Mouse (Mus musculus) midbrain, postnatal 0 days (tissue): ENCODE data around the gene Rpl23. TPM values are rescaled to one million over a fixed set of nuclear protein-coding genes. Genes with fewer than 3 reads are reported as not detected.

ENCODE experiments used
- ATAC-seq: fragments of 200-750 bp; cut with Nextera tagmentation; 2 replicates; pipeline ENCODE4 v1.8.0; 2017; ENCODE audit warnings: moderate number of reproducible peaks, mild to moderate bottlenecking, moderate TSS enrichment, moderate library complexity; ENCODE audit not compliant: low FRiP score
- DNase-seq: peaks from one replicate; pipeline ENCODE4 v3.0.0-alpha.2; 2015; ENCODE audit warnings: low spot score
- H3K27ac ChIP-seq: fragments of 300-500 bp; sonication (generic); 2 replicates; pipeline ENCODE4 v1.5.1; 2014; ENCODE audit warnings: low read depth, mild to moderate bottlenecking, low read length, mixed read lengths
- H3K27me3 ChIP-seq: fragments of 300-500 bp; sonication (generic); 2 replicates; pipeline ENCODE4 v1.6.1; 2014; ENCODE audit warnings: low read length, control low read depth, mixed read lengths; ENCODE audit not compliant: insufficient read depth
- H3K36me3 ChIP-seq: fragments of 300-500 bp; sonication (generic); 2 replicates; pipeline ENCODE4 v1.6.1; 2014; ENCODE audit warnings: low read length, control low read depth, mixed read lengths; ENCODE audit not compliant: insufficient read depth
- H3K4me1 ChIP-seq: fragments of 300-500 bp; sonication (generic); 2 replicates; pipeline ENCODE4 v1.6.1; 2014; ENCODE audit warnings: mild to moderate bottlenecking, control low read depth, antibody characterized with exemption, low read length, mixed read lengths; ENCODE audit not compliant: insufficient read depth
- H3K4me2 ChIP-seq: fragments of 300-500 bp; sonication (generic); 2 replicates; pipeline ENCODE4 v1.6.1; 2014; ENCODE audit warnings: low read depth, mild to moderate bottlenecking, low read length, mixed read lengths; ENCODE audit not compliant: poor library complexity, severe bottlenecking
- H3K4me3 ChIP-seq: fragments of 300-500 bp; sonication (generic); 2 replicates; pipeline ENCODE4 v1.5.1; 2014; ENCODE audit warnings: low read depth, mild to moderate bottlenecking, low read length, moderate library complexity
- H3K9ac ChIP-seq: fragments of 300-500 bp; sonication (generic); replicated peaks from 2 replicates; pipeline ENCODE4 v1.6.1; 2014; ENCODE audit warnings: mild to moderate bottlenecking, low read length, moderate library complexity, mixed read lengths; ENCODE audit not compliant: poor library complexity, severe bottlenecking
- H3K9me3 ChIP-seq: fragments of 300-500 bp; sonication (generic); 2 replicates; pipeline ENCODE4 v1.6.1; 2016; ENCODE audit warnings: low read length, control low read depth
- CTCF ChIP-seq: IDR thresholded peaks from 2 replicates; pipeline ENCODE4 v1.5.1; 2016; ENCODE audit warnings: antibody characterized with exemption, mild to moderate bottlenecking
- WGBS: fragments of 180-500 bp; shearing (Covaris S2); extraction: QIAGEN DNeasy Blood & Tissue Kit; methylation state at CpG from one replicate; pipeline ENCODE4 v1.1.7; 2014; 5-methylcytosine and 5-hydroxymethylcytosine counted together
- polyA plus RNA-seq: library from polyadenylated mRNA; unstranded; fragments of >200 nt; fragmentation: Nextera tagmentation; extraction: Ambion mirVana; gene quantifications from 2 replicates; pipeline ENCODE4 v1.2.1, GENCODE M21; 2015
- total RNA-seq: library from RNA; depleted of rRNA; stranded (reverse); fragments of >200 nt; gene quantifications from 2 replicates; pipeline ENCODE4 v1.2.3, GENCODE M21; 2014

The Rpl23 gene
- total and polyA plus RNA-seq, 2 experiments from 2014 or later = 177 to 329 TPM

DNA sequence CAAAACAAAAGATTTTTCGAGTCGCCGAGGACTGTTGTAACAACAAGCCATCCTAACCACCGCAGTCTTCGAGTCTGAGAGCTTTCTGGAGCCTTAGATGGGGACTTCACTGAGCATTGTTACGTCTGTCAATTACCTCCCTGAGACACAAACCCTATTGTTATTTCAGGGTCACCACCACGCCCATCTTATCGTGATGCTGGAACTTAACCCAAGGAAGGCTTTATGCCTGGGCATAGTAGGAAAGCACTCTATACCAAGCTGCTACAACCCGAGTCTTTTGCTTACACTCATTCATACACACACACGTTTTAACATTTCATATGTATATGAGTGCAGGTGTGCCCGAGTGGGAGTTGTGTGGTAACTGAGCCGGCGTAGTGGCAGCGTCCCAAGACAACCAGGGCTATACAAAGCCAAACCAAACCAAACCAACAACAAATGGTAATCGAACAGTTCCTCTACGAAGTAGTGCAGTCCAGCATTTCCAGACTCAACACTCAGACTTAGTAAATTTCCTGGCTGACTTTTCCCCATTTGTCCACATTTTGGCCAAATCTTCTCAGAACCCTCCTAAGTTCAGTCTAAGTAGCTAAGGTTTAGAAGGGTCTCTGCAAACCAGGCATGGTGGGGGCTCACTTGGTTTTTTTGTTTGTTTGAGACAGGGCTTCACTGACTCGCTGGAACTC lies 6.3 kb downstream of the Rpl23 start, which contains the start of gene 1700001P01Rik:
1700001P01Rik (minus strand) TSS at position 111 of the 689 bp plus-strand sequence.
- DNase-seq (no peak), ATAC-seq (no peak)
- no peak within 1 kb of the TSS for H3K4me3 ChIP-seq
- no peaks in the 10 kb centered on the region; the same call in 1 of the 2 replicates for H3K4me1 ChIP-seq
- TF ChIP-seq CTCF = no peak
- no peak within 1 kb of the TSS for H3K9ac ChIP-seq
- H3K27ac ChIP-seq = no peak within 1 kb of the TSS
- no peaks in the 10 kb centered on the region for H3K9me3 ChIP-seq
- H3K36me3 ChIP-seq = peaks cover 26% of the 10 kb centered on the region
- H3K4me2 ChIP-seq = no peak within 1 kb of the TSS
- 41% methylated on average over 17 of the region's 17 CpGs for WGBS
- no peaks in the 10 kb centered on the region for H3K27me3 ChIP-seq

DNA sequence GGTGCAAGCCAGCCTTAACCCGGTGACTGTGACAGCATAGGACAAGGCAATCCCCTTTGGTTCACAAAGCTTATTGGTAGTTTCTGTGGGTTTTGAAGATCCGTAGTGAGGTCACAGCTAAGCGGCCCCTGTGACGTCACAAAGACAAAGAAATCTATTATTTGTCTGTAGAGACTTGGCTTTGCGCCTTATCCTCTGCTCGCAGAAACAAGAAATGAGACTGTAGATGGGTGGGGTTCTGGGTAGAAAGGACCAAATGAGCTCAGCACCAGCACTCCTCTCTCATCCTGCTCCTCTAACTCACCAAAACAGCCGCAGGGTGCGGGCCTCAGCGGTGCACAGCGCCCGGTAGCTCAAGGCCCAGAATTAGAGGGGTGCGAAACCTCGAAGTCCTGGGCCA lies 7.1 kb downstream of the Rpl23 start:
- no peaks in the 10 kb centered on the region; the same call in 1 of the 2 replicates for H3K4me1 ChIP-seq
- H3K9ac ChIP-seq = no peak overlapping the region
- H3K4me3 ChIP-seq = no peak overlapping the region
- no peak overlapping the region for H3K27ac ChIP-seq
- TF ChIP-seq CTCF = no peak
- H3K4me2 ChIP-seq = no peak overlapping the region
- H3K36me3 ChIP-seq = peaks cover 24% of the 10 kb centered on the region
- H3K27me3 ChIP-seq = no peaks in the 10 kb centered on the region
- H3K9me3 ChIP-seq = no peaks in the 10 kb centered on the region
- no peak for ATAC-seq
- DNase-seq = no peak
- WGBS = 75% methylated on average over 13 of the region's 13 CpGs

DNA sequence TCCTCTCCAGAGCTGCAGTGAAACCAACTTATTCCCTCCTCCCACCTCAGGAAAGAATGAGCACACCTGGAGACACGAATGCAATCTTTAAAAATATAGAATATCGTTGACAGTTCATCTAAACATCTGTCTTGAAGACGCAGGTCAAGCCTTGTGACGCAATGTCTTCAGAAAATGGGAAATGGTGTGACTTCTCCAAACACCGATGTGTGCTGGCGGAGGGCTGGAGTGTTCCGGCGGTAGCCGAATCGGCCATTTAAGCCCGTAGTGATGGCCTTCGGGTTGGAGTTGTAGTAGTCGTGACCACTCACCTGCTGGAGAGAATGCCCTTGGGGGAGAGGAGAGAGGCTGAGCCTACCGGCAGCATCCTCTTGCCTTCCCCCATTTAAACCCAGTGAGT lies 10.8 kb downstream of the Rpl23 start:
- no peak overlapping the region for H3K27ac ChIP-seq
- H3K36me3 ChIP-seq = peaks cover 4% of the 10 kb centered on the region; the same call in 1 of the 2 replicates
- ATAC-seq = no peak
- no peak overlapping the region for H3K4me2 ChIP-seq
- no peak for TF ChIP-seq CTCF
- no peak overlapping the region for H3K9ac ChIP-seq
- H3K27me3 ChIP-seq = no peaks in the 10 kb centered on the region
- 78% methylated on average over 14 of the region's 14 CpGs for WGBS
- no peaks in the 10 kb centered on the region for H3K4me1 ChIP-seq
- no peak for DNase-seq
- H3K9me3 ChIP-seq = no peaks in the 10 kb centered on the region
- no peak overlapping the region for H3K4me3 ChIP-seq

GRCm38 (mm10) chr11:97769704-97770103 lies 12.5 kb downstream of the Rpl23 start:
- 34% methylated on average over 2 of the region's 2 CpGs for WGBS
- Histone ChIP-seq H3K27ac (no peak overlapping the region), H3K9ac (no peak overlapping the region), H3K4me2 (no peak overlapping the region), H3K36me3 (no peaks in the 10 kb centered on the region), H3K4me1 (peaks cover 10% of the 10 kb centered on the region; the same call in 1 of the 2 replicates), H3K4me3 (no peak overlapping the region), H3K27me3 (no peaks in the 10 kb centered on the region), H3K9me3 (no peaks in the 10 kb centered on the region)
- ATAC-seq (no peak), DNase-seq (no peak)
- no peak for TF ChIP-seq CTCF

DNA sequence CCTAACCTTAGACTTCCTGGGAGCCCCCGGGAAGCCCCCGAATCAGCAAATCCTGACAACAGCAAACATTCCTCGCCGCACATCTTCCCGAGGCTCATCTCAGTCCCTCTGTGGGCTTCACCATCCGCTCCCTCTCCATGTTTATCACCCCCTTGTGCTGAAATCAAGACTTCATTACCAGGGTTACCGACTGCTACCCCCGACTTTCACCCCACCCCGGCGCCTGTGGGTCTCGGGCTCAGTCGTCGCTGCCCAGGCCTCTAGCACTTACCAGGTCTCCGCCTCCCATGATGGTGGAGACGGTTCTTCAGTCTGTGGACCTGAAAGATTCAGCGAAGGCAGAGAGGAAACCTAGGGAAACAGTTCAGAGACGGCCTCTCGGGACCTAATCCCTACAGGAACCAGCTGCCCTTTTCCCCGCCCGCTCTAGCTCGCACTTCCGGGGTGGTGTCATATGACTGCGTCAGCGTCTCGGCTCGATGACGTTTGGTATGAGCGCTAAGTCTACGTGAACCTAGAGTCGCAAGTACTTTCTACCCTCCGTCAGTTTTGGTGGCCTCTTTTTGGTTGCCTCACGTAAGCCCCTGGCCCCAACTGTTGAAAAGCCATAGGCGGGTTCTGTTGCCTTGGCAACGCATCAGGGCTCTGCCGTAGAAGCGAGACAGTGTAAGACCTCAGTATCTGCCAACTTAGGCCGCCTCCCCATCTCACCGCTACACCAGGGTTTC lies 15.9 kb downstream of the Rpl23 start, which contains the start of gene Cwc25:
Cwc25 (minus strand) TSS at position 403 of the 728 bp plus-strand sequence.
- peak within 1 kb of the TSS; percentile 90 for H3K4me3 ChIP-seq
- H3K9ac ChIP-seq = peak within 1 kb of the TSS; percentile 84
- peak within 1 kb of the TSS; percentile 81 for H3K4me2 ChIP-seq
- peak; percentile 98 for DNase-seq
- 0 out of 2 replicates have a peak, but pooled peaks have one; percentile 2 for TF ChIP-seq CTCF
- peak; percentile 91 for ATAC-seq
- no peaks in the 10 kb centered on the region for H3K27me3 ChIP-seq
- WGBS = under 1% methylated on average over 38 of the region's 38 CpGs
- peaks cover 10% of the 10 kb centered on the region; the same call in 1 of the 2 replicates for H3K4me1 ChIP-seq
- H3K9me3 ChIP-seq = no peaks in the 10 kb centered on the region
- H3K36me3 ChIP-seq = peaks cover 10% of the 10 kb centered on the region
- H3K27ac ChIP-seq = peak within 1 kb of the TSS; percentile 82

DNA sequence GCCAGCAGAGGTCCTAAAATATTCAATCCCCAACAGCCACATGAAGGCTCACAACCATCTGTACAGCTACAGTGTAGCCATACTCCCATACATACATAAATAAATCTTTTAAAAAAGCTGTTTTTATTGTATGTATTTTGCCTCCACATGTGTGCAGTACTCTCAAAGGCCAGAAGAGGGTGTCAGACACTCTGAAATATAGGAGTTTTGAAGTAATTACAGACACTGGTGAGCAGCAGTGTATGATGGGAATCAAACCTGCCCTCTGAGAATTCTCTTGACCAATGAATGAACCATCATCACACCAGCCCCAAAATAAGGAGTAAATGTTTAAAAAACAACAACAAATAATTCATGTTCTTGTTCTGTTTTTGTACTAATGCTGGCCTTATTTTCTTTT lies 20.6 kb downstream of the Rpl23 start:
- Histone ChIP-seq H3K9me3 (no peaks in the 10 kb centered on the region), H3K27me3 (no peaks in the 10 kb centered on the region), H3K27ac (no peak overlapping the region), H3K9ac (no peak overlapping the region), H3K36me3 (peaks cover 22% of the 10 kb centered on the region), H3K4me1 (peaks cover 10% of the 10 kb centered on the region; the same call in 1 of the 2 replicates), H3K4me3 (no peak overlapping the region), H3K4me2 (no peak overlapping the region)
- peak; percentile 44 for DNase-seq
- peak; percentile 61 for TF ChIP-seq CTCF
- ATAC-seq = no peak
